Mouse (Mus musculus) lung, postnatal 0 days (tissue): ENCODE measurements around the gene Cysrt1. TPM values are rescaled to one million over a fixed set of nuclear protein-coding genes. Genes with fewer than 3 reads are reported as not detected.

Source experiments
- ATAC-seq: fragments of 200-750 bp; cut with Nextera tagmentation; 2 replicates; pipeline ENCODE4 v1.8.0; 2017; ENCODE audit warnings: moderate library complexity
- DNase-seq: peaks from one replicate; pipeline ENCODE4 v3.0.0-alpha.2; 2016; ENCODE audit warnings: low spot score
- H3K27ac ChIP-seq: fragments of 300-500 bp; sonication (generic); 2 replicates; pipeline ENCODE4 v1.5.1; 2014; ENCODE audit warnings: antibody characterized with exemption, mild to moderate bottlenecking, low read length, mixed read lengths
- H3K27me3 ChIP-seq: fragments of 300-500 bp; sonication (generic); replicated peaks from 2 replicates; pipeline ENCODE4 v1.6.1; 2014; ENCODE audit warnings: low read length, mixed read lengths; ENCODE audit not compliant: insufficient read depth
- H3K36me3 ChIP-seq: fragments of 300-500 bp; sonication (generic); 2 replicates; pipeline ENCODE4 v1.6.1; 2014; ENCODE audit warnings: low read length, mixed read lengths; ENCODE audit not compliant: insufficient read depth
- H3K4me1 ChIP-seq: fragments of 300-500 bp; sonication (generic); 2 replicates; pipeline ENCODE4 v1.6.1; 2014; ENCODE audit warnings: antibody characterized with exemption, low read depth, low read length, mixed read lengths; ENCODE audit not compliant: insufficient read depth
- H3K4me2 ChIP-seq: fragments of 300-500 bp; sonication (generic); replicated peaks from 2 replicates; pipeline ENCODE4 v1.6.1; 2014; ENCODE audit warnings: low read depth, mild to moderate bottlenecking, low read length, moderate library complexity, mixed read lengths
- H3K4me3 ChIP-seq: fragments of 300-500 bp; sonication (generic); 2 replicates; pipeline ENCODE4 v1.5.1; 2014; ENCODE audit warnings: low read depth, low read length
- H3K9ac ChIP-seq: fragments of 300-500 bp; sonication (generic); replicated peaks from 2 replicates; pipeline ENCODE4 v1.6.1; 2014; ENCODE audit warnings: low read depth, mild to moderate bottlenecking
- H3K9me3 ChIP-seq: fragments of 300-500 bp; sonication (generic); 2 replicates; pipeline ENCODE4 v1.6.1; 2016; ENCODE audit warnings: low read length, mixed read lengths
- CTCF ChIP-seq: IDR thresholded peaks from 2 replicates; pipeline ENCODE4 v1.5.1; 2016; ENCODE audit warnings: antibody characterized with exemption, mild to moderate bottlenecking
- EP300 ChIP-seq: IDR thresholded peaks from 2 replicates; pipeline ENCODE4 v1.6.1; 2016; ENCODE audit warnings: antibody characterized with exemption, mild to moderate bottlenecking, control low read depth
- WGBS: fragments of 180-500 bp; shearing (Covaris S2); extraction: QIAGEN DNeasy Blood & Tissue Kit; methylation state at CpG from one replicate; pipeline ENCODE4 v1.1.7; 2014; 5-methylcytosine and 5-hydroxymethylcytosine counted together
- polyA plus RNA-seq: library from polyadenylated mRNA; unstranded; fragments of >200 nt; fragmentation: Nextera tagmentation; extraction: Ambion mirVana; gene quantifications from 2 replicates; pipeline ENCODE4 v1.2.1, GENCODE M21; 2015

The Cysrt1 gene
- polyA plus RNA-seq, 1 experiment from 2014 or later: 0.85 TPM

GRCm38 (mm10) chr2:25287927-25288649 is 45.8 kb upstream of the Cysrt1 start, which contains the start of gene Tmem210:
Tmem210 (plus strand) TSS chr2:25288145.
- ATAC-seq: no peak
- no peak within 1 kb of the TSS for H3K4me2 ChIP-seq
- H3K4me3 ChIP-seq: no peak within 1 kb of the TSS
- TF ChIP-seq EP300: no peak
- no peak for TF ChIP-seq CTCF
- H3K4me1 ChIP-seq: peaks cover 25% of the 10 kb centered on the region
- H3K9me3 ChIP-seq: no peaks in the 10 kb centered on the region
- peak within 1 kb of the TSS; percentile 88 for H3K27ac ChIP-seq
- H3K36me3 ChIP-seq: peaks cover 22% of the 10 kb centered on the region; the same call in 1 of the 2 replicates
- H3K27me3 ChIP-seq: peaks cover 40% of the 10 kb centered on the region
- H3K9ac ChIP-seq: no peak within 1 kb of the TSS
- 80% methylated on average over 6 of the region's 6 CpGs for WGBS
- DNase-seq: no peak

- peaks cover 19% of the 10 kb centered on the region for H3K4me1 ChIP-seq
- no peak overlapping the region for H3K4me2 ChIP-seq
- TF ChIP-seq CTCF (no peak), EP300 (peak; percentile 73)
- ATAC-seq (peak; percentile 84), DNase-seq (peak; percentile 85)
- H3K27ac ChIP-seq: peak overlapping the region; percentile 88
- H3K36me3 ChIP-seq: peaks cover 31% of the 10 kb centered on the region; the same call in 1 of the 2 replicates
- no peaks in the 10 kb centered on the region for H3K9me3 ChIP-seq
- 17% methylated on average over 7 of the region's 7 CpGs for WGBS
- H3K9ac ChIP-seq: no peak overlapping the region
- H3K4me3 ChIP-seq: no peak overlapping the region
- H3K27me3 ChIP-seq: peaks cover 33% of the 10 kb centered on the region
Measured at GRCm38 (mm10) chr2:25286837-25287636, 44.8 kb upstream of the Cysrt1 start.

- no peak for DNase-seq
- WGBS: 31% methylated on average over 1 of the region's 1 CpGs
- H3K9ac ChIP-seq: no peak overlapping the region
Measured at GRCm38 (mm10) chr2:25286314-25286713, 44.1 kb upstream of the Cysrt1 start.

GRCm38 (mm10) chr2:25285551-25285950 is 43.3 kb upstream of the Cysrt1 start:
- no peak overlapping the region for H3K9ac ChIP-seq
- H3K4me3 ChIP-seq: no peak overlapping the region
- H3K9me3 ChIP-seq: no peaks in the 10 kb centered on the region
- WGBS: 77% methylated on average over 2 of the region's 2 CpGs
- DNase-seq (no peak), ATAC-seq (no peak)
- H3K4me2 ChIP-seq: no peak overlapping the region
- H3K4me1 ChIP-seq: peaks cover 18% of the 10 kb centered on the region; the same call in 1 of the 2 replicates
- H3K27ac ChIP-seq: peak overlapping the region; percentile 88
- peaks cover 19% of the 10 kb centered on the region for H3K27me3 ChIP-seq
- H3K36me3 ChIP-seq: peaks cover 41% of the 10 kb centered on the region; the same call in 1 of the 2 replicates
- TF ChIP-seq EP300: no peak
- TF ChIP-seq CTCF: no peak

More at GRCm38 (mm10) chr2:25286314-25286713, 44.1 kb upstream of the Cysrt1 start:
- Histone ChIP-seq H3K36me3 (peaks cover 34% of the 10 kb centered on the region; the same call in 1 of the 2 replicates), H3K4me2 (no peak overlapping the region), H3K4me3 (no peak overlapping the region), H3K27ac (peak overlapping the region; percentile 88), H3K27me3 (peaks cover 26% of the 10 kb centered on the region), H3K4me1 (peaks cover 18% of the 10 kb centered on the region), H3K9me3 (no peaks in the 10 kb centered on the region)
- ATAC-seq: peak; percentile 26
- no peak for TF ChIP-seq EP300
- TF ChIP-seq CTCF: no peak

GRCm38 (mm10) chr2:25278928-25279882 is 37.0 kb upstream of the Cysrt1 start:
- H3K4me3 ChIP-seq: no peak overlapping the region
- TF ChIP-seq EP300: no peak
- peak; percentile 94 for TF ChIP-seq CTCF
- peak; percentile 80 for ATAC-seq
- 64% methylated on average over 13 of the region's 13 CpGs for WGBS
- H3K4me1 ChIP-seq: no peaks in the 10 kb centered on the region
- H3K27me3 ChIP-seq: no peaks in the 10 kb centered on the region
- no peak overlapping the region for H3K9ac ChIP-seq
- H3K36me3 ChIP-seq: peaks cover 57% of the 10 kb centered on the region
- H3K4me2 ChIP-seq: no peak overlapping the region
- no peak overlapping the region for H3K27ac ChIP-seq
- H3K9me3 ChIP-seq: no peaks in the 10 kb centered on the region
- peak; percentile 90 for DNase-seq
